In the genomic region with DNA sequence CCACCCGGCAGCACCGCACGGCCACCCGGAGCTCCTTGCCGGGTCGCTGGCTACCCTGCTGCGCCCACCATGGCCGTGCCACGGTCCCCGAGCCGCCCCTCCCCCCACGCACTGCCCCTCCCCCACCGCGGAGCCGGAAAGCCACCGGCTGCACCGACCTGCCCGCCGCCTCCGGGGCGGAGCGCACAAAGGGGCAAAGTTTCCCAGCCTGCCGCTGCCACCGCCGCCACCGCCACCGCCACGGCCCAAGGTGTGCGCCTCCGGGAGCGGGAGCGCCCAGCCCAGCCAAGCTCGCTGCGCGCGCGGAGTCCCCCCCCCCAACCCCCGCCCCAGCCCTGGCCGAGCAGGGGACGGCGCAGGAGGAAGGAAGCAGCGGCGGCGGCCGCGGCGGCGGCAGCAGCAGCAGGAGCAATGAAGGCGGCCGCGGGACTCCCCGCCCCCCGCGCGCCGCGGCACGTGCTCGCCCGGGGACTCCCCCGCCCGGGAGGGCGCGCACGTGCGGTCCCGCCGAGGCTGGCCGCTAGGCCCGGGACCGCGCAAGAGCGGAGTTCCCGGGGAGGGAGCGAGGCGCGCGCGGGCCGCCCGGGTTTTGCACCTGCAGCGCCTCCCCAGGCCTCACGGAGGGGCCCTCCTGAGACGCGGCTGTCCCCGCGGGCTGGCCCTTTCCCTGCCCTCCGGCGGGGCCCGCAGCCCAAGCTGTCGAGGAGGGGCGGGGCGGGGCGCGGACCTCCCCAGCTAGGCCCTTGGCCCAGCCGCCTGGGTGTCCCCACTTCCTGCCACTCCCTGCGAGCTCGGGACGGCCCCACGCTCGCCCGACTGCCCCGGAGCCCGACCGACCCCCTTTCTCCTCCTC, we compare ENCODE assay signal across 8 mouse cellular contexts. TPM values are rescaled to one million over a fixed set of nuclear protein-coding genes. Genes with fewer than 3 reads are reported as not detected.
DNase-seq lines count a peak whose midpoint lies in the region; ATAC-seq and TF ChIP-seq lines count a peak whose summit lies in the region.

No protein-coding gene starts in this region.

- TF ChIP-seq POLR2A in kidney, adult 2 months (IDR thresholded peaks at IDR 0.05; ENCODE audit: low read depth, low read length) = no peak
- no peak for TF ChIP-seq POLR2A in testis, adult 2 months (IDR thresholded peaks at IDR 0.05; ENCODE audit: control insufficient read depth, low read depth, low read length)

- TF ChIP-seq EP300 in liver, postnatal 0 days (IDR thresholded peaks at IDR 0.05; ENCODE audit: low read depth) = no peak

- peak overlapping the region; percentile 94 for H3K4me2 ChIP-seq in embryonic facial prominence, embryonic 11.5 days (ENCODE audit: low read depth, low read length)
- H3K4me2 ChIP-seq in liver, postnatal 0 days (ENCODE audit: low read depth, low read length) = peak overlapping the region; percentile 98
- H3K4me2 ChIP-seq in neural tube, embryonic 11.5 days (ENCODE audit: low read depth) = peak overlapping the region; percentile 97

- peak; percentile 72 for ATAC-seq in embryonic facial prominence, embryonic 11.5 days (replicated peaks; ENCODE audit: insufficient number of reproducible peaks, low FRiP score, low TSS enrichment, low read depth)
- ATAC-seq in liver, postnatal 0 days = peak; percentile 83
- peak; percentile 74 for ATAC-seq in neural tube, embryonic 11.5 days (ENCODE audit: insufficient read depth, low FRiP score, low TSS enrichment)

- H3K9me3 ChIP-seq in embryonic facial prominence, embryonic 11.5 days (replicated peaks; ENCODE audit: control insufficient read depth, low read length) = no peaks in the 10 kb centered on the region
- no peaks in the 10 kb centered on the region for H3K9me3 ChIP-seq in liver, postnatal 0 days (ENCODE audit: low read length)
- H3K9me3 ChIP-seq in neural tube, embryonic 11.5 days (ENCODE audit: control insufficient read depth, low read length) = no peaks in the 10 kb centered on the region

- H3K4me1 ChIP-seq in embryonic facial prominence, embryonic 11.5 days (ENCODE audit: control insufficient read depth, insufficient read depth, low read length) = peaks cover 15% of the 10 kb centered on the region
- peaks cover 15% of the 10 kb centered on the region for H3K4me1 ChIP-seq in kidney, adult 2 months (ENCODE audit: control insufficient read depth, insufficient read depth, low read length)
- peaks cover 51% of the 10 kb centered on the region for H3K4me1 ChIP-seq in liver, postnatal 0 days (ENCODE audit: insufficient read depth)
- peaks cover 39% of the 10 kb centered on the region for H3K4me1 ChIP-seq in neural tube, embryonic 11.5 days (ENCODE audit: control insufficient read depth, insufficient read depth, low read length)
- peaks cover 12% of the 10 kb centered on the region for H3K4me1 ChIP-seq in testis, adult 2 months (ENCODE audit: control insufficient read depth, insufficient read depth, low read length)

- no peaks in the 10 kb centered on the region for H3K27me3 ChIP-seq in embryonic facial prominence, embryonic 11.5 days (ENCODE audit: control insufficient read depth, insufficient read depth, low read length)
- H3K27me3 ChIP-seq in kidney, adult 2 months (replicated peaks; ENCODE audit: control insufficient read depth, insufficient read depth, low read length) = no peaks in the 10 kb centered on the region
- H3K27me3 ChIP-seq in liver, postnatal 0 days (ENCODE audit: insufficient read depth, low read length) = no peaks in the 10 kb centered on the region
- H3K27me3 ChIP-seq in neural tube, embryonic 11.5 days (ENCODE audit: control insufficient read depth, insufficient read depth, low read length) = no peaks in the 10 kb centered on the region
- H3K27me3 ChIP-seq in testis, adult 2 months (ENCODE audit: control insufficient read depth, insufficient read depth, low read length) = no peaks in the 10 kb centered on the region

- WGBS in embryonic facial prominence, embryonic 11.5 days = under 1% methylated on average over 40 of the region's 105 CpGs
- WGBS in kidney, adult 2 months = under 1% methylated on average over 102 of the region's 105 CpGs
- 1% methylated on average over 63 of the region's 105 CpGs for WGBS in liver, postnatal 0 days (ENCODE audit: insufficient replicate concordance)
- under 1% methylated on average over 31 of the region's 105 CpGs for WGBS in neural tube, embryonic 11.5 days

- H3K9ac ChIP-seq in embryonic facial prominence, embryonic 11.5 days (replicated peaks; ENCODE audit: low read length) = peak overlapping the region; percentile 96
- H3K9ac ChIP-seq in liver, postnatal 0 days (replicated peaks) = peak overlapping the region; percentile 96
- H3K9ac ChIP-seq in neural tube, embryonic 11.5 days (ENCODE audit: low read length) = peak overlapping the region; percentile 97

- H3K36me3 ChIP-seq in embryonic facial prominence, embryonic 11.5 days (replicated peaks; ENCODE audit: control insufficient read depth, insufficient read depth, low read depth, low read length) = no peaks in the 10 kb centered on the region
- H3K36me3 ChIP-seq in kidney, adult 2 months (ENCODE audit: control insufficient read depth, insufficient read depth, low read length) = no peaks in the 10 kb centered on the region
- H3K36me3 ChIP-seq in liver, postnatal 0 days (replicated peaks; ENCODE audit: insufficient read depth, low read length) = no peaks in the 10 kb centered on the region; the same call in 1 of the 2 replicates
- H3K36me3 ChIP-seq in neural tube, embryonic 11.5 days (ENCODE audit: control insufficient read depth, insufficient read depth, low read length) = no peaks in the 10 kb centered on the region
- H3K36me3 ChIP-seq in testis, adult 2 months (ENCODE audit: control insufficient read depth, insufficient read depth, low read length) = no peaks in the 10 kb centered on the region

- TF ChIP-seq CTCF in kidney, adult 2 months (conservative IDR thresholded peaks at IDR 0.05; ENCODE audit: insufficient read depth, insufficient read length, low read depth, low read length) = no peak
- TF ChIP-seq CTCF in liver, postnatal 0 days (IDR thresholded peaks at IDR 0.05; ENCODE audit: low read depth) = 0 out of 2 replicates have a peak, but pooled peaks have one; percentile 22
- no peak for TF ChIP-seq CTCF in testis, adult 2 months (IDR thresholded peaks at IDR 0.05; ENCODE audit: control insufficient read depth, insufficient read depth, insufficient replicate concordance, low read depth, low read length)

- H3K27ac ChIP-seq in embryonic facial prominence, embryonic 11.5 days (replicated peaks; ENCODE audit: low read depth, low read length) = peak overlapping the region; percentile 96
- H3K27ac ChIP-seq in kidney, adult 2 months (ENCODE audit: insufficient read depth, low read depth, low read length) = peak overlapping the region; percentile 93
- peak overlapping the region; percentile 98 for H3K27ac ChIP-seq in liver, postnatal 0 days (ENCODE audit: low read depth)
- peak overlapping the region; percentile 95 for H3K27ac ChIP-seq in neural tube, embryonic 11.5 days (ENCODE audit: low read depth, low read length)
- H3K27ac ChIP-seq in testis, adult 2 months (ENCODE audit: control insufficient read depth, insufficient read depth, low read depth, low read length) = peak overlapping the region; percentile 27

- DNase-seq in 416B (ENCODE audit: low read depth) = peak; percentile 71
- peak; percentile 79 to 80 for DNase-seq in adrenal gland, adult 18-20 months (ENCODE audit: low spot score in 2 of 2)
- peak; percentile 82 for DNase-seq in embryonic facial prominence, embryonic 11.5 days (ENCODE audit: low spot score)
- DNase-seq in heart, adult 8-10 months (ENCODE audit: low spot score) = peak; percentile 66
- DNase-seq in kidney, adult 2 months = peak; percentile 86
- DNase-seq in liver, postnatal 0 days = peak; percentile 81
- DNase-seq in neural tube, embryonic 11.5 days (ENCODE audit: low spot score) = peak; percentile 87

- peak overlapping the region; percentile 87 for H3K4me3 ChIP-seq in embryonic facial prominence, embryonic 11.5 days (ENCODE audit: low read depth, low read length)
- H3K4me3 ChIP-seq in kidney, adult 2 months (ENCODE audit: insufficient read depth, low read depth, low read length) = peak overlapping the region; percentile 84
- peak overlapping the region; percentile 85 for H3K4me3 ChIP-seq in liver, postnatal 0 days (ENCODE audit: low read depth, low read length)
- H3K4me3 ChIP-seq in neural tube, embryonic 11.5 days (ENCODE audit: low read depth, low read length) = peak overlapping the region; percentile 85
- H3K4me3 ChIP-seq in testis, adult 2 months (ENCODE audit: control insufficient read depth, low read depth, low read length) = peak overlapping the region; percentile 79

RNA-seq across cellular contexts. Expression of gene Tet3, which starts 2.5 kb away (rescaled TPM):
- total RNA-seq in adrenal gland, adult 18-20 months (2021) = 10 to 100 TPM; 24.2 to 25.7 TPM
- 24.3 and 27.9 TPM in 2 replicates for polyA plus RNA-seq in embryonic facial prominence, embryonic 11.5 days (2014; fragmentation: Nextera tagmentation; extraction: Ambion mirVana)
- 10 to 100 TPM; 15.5 to 19.8 (median 17.2) TPM for total RNA-seq in heart, adult 8-10 months (2022)
- polyA plus RNA-seq in kidney, adult 2 months (2012; rRNA removed) = 7.1 and 8.0 TPM in 2 replicates
- polyA plus RNA-seq in liver, postnatal 0 days (2015; fragmentation: Nextera tagmentation; extraction: Ambion mirVana) = 7.9 and 8.5 TPM in 2 replicates
- polyA plus RNA-seq in neural tube, embryonic 11.5 days (2014; fragmentation: Nextera tagmentation; extraction: Ambion mirVana) = 47.3 and 48.8 TPM in 2 replicates
- polyA plus RNA-seq in testis, adult 2 months (2012; rRNA removed) = 1.8 and 2.0 TPM in 2 replicates

RNA-seq across cellular contexts. Expression of gene Dguok, which starts 50.4 kb away (rescaled TPM):
- 10 to 100 TPM; 36.7 to 38.4 TPM for total RNA-seq in adrenal gland, adult 18-20 months (2021)
- polyA plus RNA-seq in embryonic facial prominence, embryonic 11.5 days (2014; fragmentation: Nextera tagmentation; extraction: Ambion mirVana) = 56.1 and 66.2 TPM in 2 replicates
- 10 to 100 TPM; 32.7 to 37.1 (median 34.4) TPM for total RNA-seq in heart, adult 8-10 months (2022)
- polyA plus RNA-seq in kidney, adult 2 months (2012; rRNA removed) = 50.0 and 50.5 TPM in 2 replicates
- polyA plus RNA-seq in liver, postnatal 0 days (2015; fragmentation: Nextera tagmentation; extraction: Ambion mirVana) = 24.7 and 25.8 TPM in 2 replicates
- polyA plus RNA-seq in neural tube, embryonic 11.5 days (2014; fragmentation: Nextera tagmentation; extraction: Ambion mirVana) = 56.3 and 63.0 TPM in 2 replicates
- 15.5 and 16.0 TPM in 2 replicates for polyA plus RNA-seq in testis, adult 2 months (2012; rRNA removed)

Comparison
In these comparisons a context has a peak if more than half of its experiments do, and no peak if none do; other contexts are left out.
1. Peak in every context shown above with its lines: DNase-seq, ATAC-seq, H3K4me3 ChIP-seq and H3K27ac ChIP-seq.
2. H3K27ac ChIP-seq: peak in every context shown above with its lines; median percentile 98 in liver, postnatal 0 days; 96 in embryonic facial prominence, embryonic 11.5 days; 95 in neural tube, embryonic 11.5 days; 93 in kidney, adult 2 months; 27 in testis, adult 2 months.